Mouse (Mus musculus): ENCODE measurements around the gene Vmn2r80. TPM values are rescaled to one million over a fixed set of nuclear protein-coding genes. Genes with fewer than 3 reads are reported as not detected.

Vmn2r80 gene
- polyA plus RNA-seq (2012; rRNA removed), result not detected in 2 replicates

DNA sequence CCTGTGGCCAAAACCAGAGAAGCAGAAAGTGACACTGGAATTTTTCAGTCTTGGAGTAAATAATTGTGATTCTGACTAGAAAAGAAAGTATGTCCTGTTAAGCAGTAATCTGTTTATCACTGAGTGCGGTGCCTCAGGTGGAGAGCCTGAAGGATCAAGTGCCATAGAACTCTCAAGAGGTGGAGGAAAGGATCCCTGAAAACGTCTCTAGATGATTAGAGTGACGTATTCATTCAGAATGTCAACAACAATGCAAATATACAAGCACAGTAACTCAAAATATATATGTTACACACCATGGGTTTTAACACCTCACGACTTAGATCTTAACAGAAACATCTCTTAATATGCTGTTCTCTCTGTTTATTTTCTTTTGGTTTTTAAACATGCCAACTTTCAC is at the start of gene Vmn2r80:
TSS of gene Vmn2r80 (plus strand) at position 301 of the 400 bp plus-strand sequence.

Other genes starting within 250 kb of the Vmn2r80 start
- gene Olfr1354, start 235.6 kb upstream of the Vmn2r80 start, polyA plus RNA-seq (2012; rRNA removed), result not detected in 2 replicates
- not detected in 2 replicates for gene Olfr8, start 198.1 kb upstream of the Vmn2r80 start, polyA plus RNA-seq (2012; rRNA removed)
- not detected in 2 replicates for gene Olfr1353, start 185.5 kb upstream of the Vmn2r80 start, polyA plus RNA-seq (2012; rRNA removed)
- gene Olfr1352, start 167.7 kb upstream of the Vmn2r80 start, polyA plus RNA-seq (2012; rRNA removed), result not detected in 2 replicates
- gene Olfr1351, start 136.3 kb upstream of the Vmn2r80 start, polyA plus RNA-seq (2012; rRNA removed), result not detected in 2 replicates
- gene Olfr57, start 120.0 kb upstream of the Vmn2r80 start, polyA plus RNA-seq (2012; rRNA removed), result not detected in 2 replicates
- 16.6 and 26.1 TPM in 2 replicates for gene 2610008E11Rik, start 51.2 kb upstream of the Vmn2r80 start, polyA plus RNA-seq (2012; rRNA removed)
- gene Vmn2r81, start 98.9 kb downstream of the Vmn2r80 start, polyA plus RNA-seq (2012; rRNA removed), result not detected in 2 replicates
- not detected in 2 replicates for gene Vmn2r82, start 207.8 kb downstream of the Vmn2r80 start, polyA plus RNA-seq (2012; rRNA removed)

All from central nervous system, embryonic 11.5 days (tissue).